Mouse (Mus musculus) adrenal gland, adult 2 months (tissue): ENCODE measurements at regions not wholly inside any gene's neighbourhood (a gene's known extent, or its start where the extent isn't known, plus 50 kb on each side); places are given as distances from the start of the nearest gene placed in this dataset.

ENCODE experiments used
- DNase-seq: peaks from one replicate; pipeline ENCODE4 v3.0.0; 2021

GRCm38 (mm10) chr1:75997222-75997621 lies 451.2 kb downstream of the Slc4a3 start:
- no peak for DNase-seq

- peak; percentile 67 for DNase-seq
Observed at GRCm38 (mm10) chr1:76001124-76001523, 455.1 kb downstream of the Slc4a3 start.

- no peak for DNase-seq
Observed at GRCm38 (mm10) chr1:76009601-76010000, 463.5 kb downstream of the Slc4a3 start.

- no peak for DNase-seq
Observed at GRCm38 (mm10) chr1:76010212-76010800, 464.2 kb downstream of the Slc4a3 start.

GRCm38 (mm10) chr1:76018588-76018987 lies 472.5 kb downstream of the Slc4a3 start:
- no peak for DNase-seq

GRCm38 (mm10) chr1:76019071-76019470 lies 473.0 kb downstream of the Slc4a3 start:
- DNase-seq, result no peak

GRCm38 (mm10) chr1:76024650-76025049 lies 478.6 kb downstream of the Slc4a3 start:
- no peak for DNase-seq

- no peak for DNase-seq
Observed at GRCm38 (mm10) chr1:76025389-76025788, 479.3 kb downstream of the Slc4a3 start.

GRCm38 (mm10) chr1:76029059-76029458 lies 483.0 kb downstream of the Slc4a3 start:
- DNase-seq, result no peak

GRCm38 (mm10) chr1:76031171-76031922 lies 485.3 kb downstream of the Slc4a3 start:
- DNase-seq, result peak; percentile 38

GRCm38 (mm10) chr1:76031923-76032285 lies 485.8 kb downstream of the Slc4a3 start:
- no peak for DNase-seq

GRCm38 (mm10) chr1:76032626-76033025 lies 486.6 kb downstream of the Slc4a3 start:
- no peak for DNase-seq

GRCm38 (mm10) chr1:76036316-76036715 lies 490.2 kb downstream of the Slc4a3 start:
- DNase-seq, result no peak

GRCm38 (mm10) chr1:76039029-76039655 lies 493.1 kb downstream of the Slc4a3 start:
- DNase-seq, result peak; percentile 18

- DNase-seq, result no peak
Observed at GRCm38 (mm10) chr1:76039661-76040060, 493.6 kb downstream of the Slc4a3 start.

- no peak for DNase-seq
Observed at GRCm38 (mm10) chr1:76050264-76050663, 504.2 kb downstream of the Slc4a3 start.

GRCm38 (mm10) chr1:76053378-76054171 lies 507.5 kb downstream of the Slc4a3 start:
- no peak for DNase-seq

GRCm38 (mm10) chr1:76065783-76066182 lies 519.7 kb downstream of the Slc4a3 start:
- DNase-seq, result no peak

GRCm38 (mm10) chr1:76070831-76071321 lies 524.8 kb downstream of the Slc4a3 start:
- peak; percentile 2 for DNase-seq

- DNase-seq, result no peak
Observed at GRCm38 (mm10) chr1:76075213-76075612, 529.1 kb downstream of the Slc4a3 start.

- no peak for DNase-seq
Observed at GRCm38 (mm10) chr1:76075685-76076455, 529.8 kb downstream of the Slc4a3 start.

GRCm38 (mm10) chr1:76080241-76080640 lies 534.2 kb downstream of the Slc4a3 start:
- no peak for DNase-seq
